Mouse (Mus musculus): Measurements from ENCODE around the gene Zfp593.

The Zfp593 gene

DNA sequence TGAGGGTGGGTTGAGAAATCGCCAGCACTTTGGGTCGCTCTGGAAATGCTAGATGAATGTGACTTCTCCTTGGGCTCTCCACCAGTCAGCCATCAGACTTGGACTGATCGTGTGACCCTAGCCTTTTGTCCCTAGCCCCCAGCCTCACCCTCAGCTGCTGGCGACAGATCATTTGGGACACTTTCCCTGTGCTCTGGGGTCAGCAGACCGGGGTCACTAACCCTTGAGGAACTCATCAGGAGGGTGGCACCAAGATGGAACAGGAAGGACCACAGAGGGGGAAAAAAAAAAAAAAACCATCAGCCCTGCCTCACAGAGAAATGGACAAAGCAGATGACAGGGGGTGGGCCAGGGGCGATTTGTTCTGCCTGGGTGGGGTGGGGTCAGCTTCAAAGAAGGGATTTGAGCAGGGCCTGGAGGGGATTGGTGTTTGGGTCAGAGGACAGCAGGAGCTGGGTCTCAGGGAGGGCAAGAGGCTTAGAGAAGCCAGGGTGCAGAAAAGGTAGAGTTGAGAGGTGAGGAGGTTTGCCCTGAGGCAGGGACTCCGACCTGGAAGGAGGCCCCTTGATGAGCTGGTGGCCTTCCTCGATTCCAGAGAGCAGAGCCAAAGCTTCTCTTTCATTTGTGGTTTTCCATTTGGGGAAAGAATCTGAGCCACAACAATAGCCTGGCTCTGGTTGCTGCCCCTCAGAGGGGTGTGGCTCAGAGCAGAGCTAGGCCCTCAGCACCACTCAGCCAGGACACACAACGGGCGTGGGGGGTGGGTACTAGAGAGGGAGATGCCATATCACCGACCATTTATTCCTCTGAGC lies 12.0 kb upstream of the Zfp593 start:
- DNase-seq (ENCODE audit: extremely low spot score), result peak; percentile 80

DNA sequence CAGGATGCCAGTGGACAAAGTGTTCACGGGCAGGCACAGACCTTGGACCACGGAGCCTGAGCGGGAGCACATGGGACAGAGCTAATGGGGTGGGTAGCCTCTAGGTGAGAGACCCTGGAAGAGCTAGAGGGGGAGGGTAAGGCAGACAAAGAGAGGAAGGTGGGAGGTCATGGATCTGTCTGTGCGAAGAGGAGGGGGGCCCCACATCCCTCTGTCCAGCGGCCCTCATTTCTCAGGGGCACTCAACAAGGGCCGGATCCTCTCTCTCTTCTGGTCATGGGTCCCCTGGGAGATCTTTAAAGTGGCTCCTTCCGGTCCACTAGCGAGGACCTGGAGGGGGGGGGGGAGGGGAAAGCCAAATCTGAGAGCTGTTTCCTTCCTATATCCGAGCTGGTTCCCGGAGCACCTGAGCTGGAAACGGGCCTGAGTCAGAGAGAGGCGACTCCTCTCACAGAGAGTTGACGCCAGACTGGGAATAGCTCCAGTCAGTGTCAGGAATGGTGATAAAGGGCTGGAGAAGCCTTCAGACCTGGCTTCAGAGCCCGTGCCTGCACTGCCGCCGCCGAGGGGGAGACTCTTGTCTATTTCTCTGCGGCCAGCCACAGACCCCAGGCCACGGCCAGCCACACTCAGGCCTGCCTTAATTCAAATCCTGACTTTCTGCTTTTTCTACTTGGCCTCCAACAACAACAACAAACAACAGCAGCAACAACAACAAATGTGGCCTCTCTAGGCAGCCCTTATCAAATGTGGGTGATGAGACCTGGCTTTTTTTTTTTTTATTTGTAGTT lies 11.2 kb upstream of the Zfp593 start:
- peak; percentile 69 for DNase-seq (ENCODE audit: extremely low spot score)

DNA sequence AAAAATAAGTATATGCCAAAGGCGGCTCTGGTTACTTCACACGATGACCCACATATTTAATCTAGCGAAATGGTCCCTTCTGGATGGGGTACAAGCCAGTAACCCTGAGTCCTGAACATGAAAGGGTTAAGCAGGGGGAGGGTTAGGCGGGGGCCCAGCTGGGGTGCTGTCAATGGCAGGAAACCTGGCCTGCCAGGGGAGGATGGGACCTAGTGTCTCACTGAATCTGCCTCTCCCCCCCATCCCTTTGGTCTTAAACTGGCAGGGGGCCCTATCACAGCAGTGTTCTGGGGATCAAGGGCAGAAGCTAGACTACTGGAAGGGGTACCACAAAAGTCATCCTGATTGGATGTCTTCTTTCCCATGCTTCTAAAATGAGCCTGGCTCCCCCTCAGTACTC lies 10.5 kb upstream of the Zfp593 start:
- peak; percentile 51 for DNase-seq (ENCODE audit: extremely low spot score)

DNA sequence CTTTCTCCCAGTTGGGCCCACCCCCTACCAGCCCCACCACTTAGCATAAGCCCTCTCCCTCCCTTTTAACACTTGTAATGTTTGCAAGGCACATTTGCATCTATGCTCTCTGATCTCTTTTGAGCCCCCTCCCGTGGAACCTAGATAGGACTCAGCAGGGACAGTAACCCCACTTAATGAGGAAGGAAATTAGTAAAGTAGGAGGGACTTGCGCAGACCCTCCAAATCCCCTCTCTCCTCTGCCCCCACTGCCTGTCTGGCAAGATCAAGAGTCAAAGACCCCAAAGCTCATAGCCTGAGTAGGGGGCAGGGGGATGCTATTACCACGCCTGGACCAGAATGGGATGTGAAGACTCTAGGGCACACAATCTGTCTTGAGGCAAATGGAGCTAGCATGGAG lies 9.4 kb upstream of the Zfp593 start:
- DNase-seq (ENCODE audit: extremely low spot score), result no peak

DNA sequence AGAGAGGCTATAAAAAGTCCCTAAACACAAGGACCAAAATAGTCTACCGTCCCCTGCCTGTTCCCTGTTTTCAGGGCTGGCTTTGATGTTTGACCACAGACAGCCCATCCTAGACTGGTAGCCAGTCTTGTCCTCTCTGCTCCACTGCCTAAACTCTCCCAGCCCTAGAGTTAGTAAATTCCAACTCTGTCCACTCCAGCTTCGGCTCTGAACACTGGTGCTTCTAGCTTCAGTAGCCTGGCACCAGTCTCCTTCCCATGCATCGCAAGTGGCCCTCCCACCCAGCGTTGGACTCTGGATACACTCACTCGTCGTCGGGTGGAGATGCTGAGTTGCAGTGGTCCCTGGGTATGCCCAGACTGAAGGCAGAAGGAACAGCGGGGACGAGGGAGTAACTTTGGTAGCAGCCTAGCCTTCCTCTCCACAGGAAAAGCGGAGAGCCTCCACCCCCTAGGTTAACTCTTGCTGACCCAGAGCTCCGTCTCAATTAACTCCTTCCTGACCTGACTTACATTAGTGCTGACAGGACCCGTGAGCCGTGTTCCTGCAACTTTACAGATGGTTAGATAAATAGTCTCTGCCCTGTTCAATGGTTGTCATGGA lies 8.4 kb upstream of the Zfp593 start, which contains the start of gene Grrp1:
Grrp1 (minus strand) TSS at position 385 of the 603 bp plus-strand sequence.
- DNase-seq (ENCODE audit: extremely low spot score), result peak; percentile 76

DNA sequence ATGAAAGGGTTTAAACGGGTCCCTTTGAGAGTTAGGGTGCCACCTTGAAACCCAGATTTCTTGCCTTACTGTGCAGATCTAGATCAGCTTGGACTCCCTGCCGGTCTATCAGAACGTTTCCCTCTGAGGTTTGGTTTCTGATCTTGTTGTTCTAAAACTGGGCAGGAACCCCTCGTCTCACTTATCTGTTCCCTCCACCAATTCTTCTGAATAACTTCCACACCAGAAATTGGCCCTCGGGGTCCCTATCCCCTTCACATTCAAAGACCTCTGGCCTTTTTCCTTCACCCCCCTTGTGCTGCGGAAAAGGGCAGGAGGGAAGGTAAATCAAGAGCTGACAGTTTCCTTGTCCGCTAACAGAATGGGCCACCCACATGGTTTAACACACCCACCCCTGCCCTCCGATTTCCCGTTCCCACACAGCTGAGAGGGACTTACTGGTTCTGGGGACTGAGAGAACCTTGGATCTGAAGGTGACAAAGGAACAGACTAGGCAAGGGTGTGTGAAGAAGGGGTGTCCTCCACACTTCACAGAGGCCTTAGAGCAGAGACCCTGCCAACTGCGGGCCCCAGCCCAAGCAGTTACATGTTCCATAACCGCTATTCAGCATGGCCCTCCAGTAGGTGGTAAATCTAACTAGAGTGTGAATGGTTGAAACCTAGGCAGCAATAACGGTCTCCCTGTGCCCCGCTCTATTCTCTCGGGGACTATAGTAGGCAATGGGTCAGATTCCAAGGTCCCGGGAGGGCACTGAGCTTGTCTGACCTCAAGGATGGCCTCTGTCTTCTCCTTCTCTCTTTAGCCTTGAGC lies 7.7 kb upstream of the Zfp593 start:
- DNase-seq (ENCODE audit: extremely low spot score), result peak; percentile 67

DNA sequence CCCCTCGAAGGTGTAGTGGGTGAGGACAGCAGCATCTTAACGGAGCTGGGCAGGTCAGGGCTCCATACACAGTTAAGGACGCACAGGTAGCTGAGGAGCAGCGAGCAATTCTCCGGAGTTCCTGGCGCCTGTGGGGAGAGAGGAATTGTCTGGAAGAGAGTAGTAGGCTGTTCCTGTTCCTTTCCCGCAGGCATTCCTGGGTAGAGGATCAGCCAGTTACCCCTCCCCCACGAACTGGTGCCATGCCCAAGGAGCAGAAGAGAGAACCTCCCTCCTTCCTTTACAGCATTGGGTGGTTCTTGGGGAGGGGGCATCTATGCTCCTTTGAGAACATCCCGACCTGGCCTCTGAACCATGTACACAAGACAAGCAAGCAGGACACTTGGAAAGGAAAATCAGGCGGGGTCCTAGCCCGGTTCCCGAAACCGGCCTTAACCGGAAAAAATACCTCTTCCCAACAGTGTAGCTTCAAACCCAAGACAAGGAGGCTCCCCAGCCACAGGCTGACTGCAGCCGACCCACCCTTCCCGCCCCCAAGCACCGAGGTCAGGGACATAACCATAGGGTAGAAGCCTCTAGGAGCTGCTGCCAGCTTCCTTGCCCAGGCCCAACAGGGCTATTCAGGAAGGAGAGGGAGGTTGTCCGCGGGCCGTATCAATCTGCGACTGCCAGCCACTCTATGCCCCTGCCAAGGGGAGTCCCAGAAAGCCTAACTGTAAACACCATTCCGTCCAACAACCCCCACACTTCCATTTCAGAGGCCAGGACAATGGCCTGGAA lies 6.9 kb upstream of the Zfp593 start:
- peak; percentile 61 for DNase-seq (ENCODE audit: extremely low spot score)

DNA sequence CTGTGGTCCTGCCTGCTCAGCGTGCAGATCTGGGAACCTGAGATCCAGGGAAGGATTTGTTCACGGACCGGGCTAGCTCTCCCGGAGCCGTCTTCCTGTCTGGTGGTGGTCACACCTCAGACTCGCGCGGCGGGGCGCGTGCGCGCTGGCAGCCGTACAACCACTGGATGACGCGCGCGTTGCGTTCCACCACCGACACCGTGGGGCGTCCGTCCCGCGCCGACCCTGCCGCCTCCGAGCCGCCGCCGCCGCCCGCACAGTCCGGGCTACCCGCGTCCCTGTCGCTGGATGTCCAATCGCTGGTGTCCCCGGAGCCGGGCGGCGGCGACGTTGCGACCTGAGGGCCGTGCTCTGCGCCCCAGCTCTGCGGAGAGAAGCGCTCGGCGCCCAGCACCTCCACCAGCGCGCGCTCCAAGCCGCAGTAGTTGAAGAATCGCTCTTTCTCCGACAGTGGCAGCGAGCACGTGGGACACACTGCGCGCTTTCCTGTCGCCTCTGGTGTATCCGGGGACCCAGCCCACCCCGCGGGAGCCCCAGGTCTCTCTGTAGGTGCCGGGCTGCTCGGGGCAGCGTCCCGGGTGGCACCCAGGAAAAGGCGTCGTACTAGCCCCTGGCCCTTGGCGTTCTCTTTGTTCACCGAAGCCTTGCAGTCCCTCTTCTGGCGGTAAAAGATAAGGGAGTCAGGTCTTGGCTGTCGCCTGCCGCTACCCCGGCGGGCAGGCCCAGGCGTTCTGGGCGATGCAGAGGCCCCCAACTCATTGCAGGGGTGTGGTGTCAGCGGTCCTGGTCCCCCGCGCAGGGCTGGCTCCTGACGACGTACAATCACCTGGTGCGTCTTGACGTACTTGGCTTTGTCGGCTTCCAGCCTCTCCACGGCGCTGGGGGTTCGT lies 6.1 kb upstream of the Zfp593 start:
- DNase-seq (ENCODE audit: extremely low spot score), result peak; percentile 72

DNA sequence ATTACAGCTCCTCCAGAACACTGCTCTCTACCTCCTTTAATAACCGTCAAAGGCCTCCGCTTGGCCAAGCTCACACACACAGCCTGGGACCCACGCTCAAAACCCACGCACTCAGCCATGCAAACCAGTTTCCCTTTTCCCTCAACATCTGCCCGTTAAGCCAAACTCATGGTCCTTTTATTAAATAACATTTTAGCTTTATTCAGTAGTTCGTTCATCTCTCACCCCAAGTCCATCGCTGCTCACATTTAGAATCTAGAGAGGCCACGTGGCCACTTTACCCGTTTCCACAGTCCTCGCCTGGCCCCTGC lies 5.5 kb upstream of the Zfp593 start:
- DNase-seq (ENCODE audit: extremely low spot score), result peak; percentile 68

DNA sequence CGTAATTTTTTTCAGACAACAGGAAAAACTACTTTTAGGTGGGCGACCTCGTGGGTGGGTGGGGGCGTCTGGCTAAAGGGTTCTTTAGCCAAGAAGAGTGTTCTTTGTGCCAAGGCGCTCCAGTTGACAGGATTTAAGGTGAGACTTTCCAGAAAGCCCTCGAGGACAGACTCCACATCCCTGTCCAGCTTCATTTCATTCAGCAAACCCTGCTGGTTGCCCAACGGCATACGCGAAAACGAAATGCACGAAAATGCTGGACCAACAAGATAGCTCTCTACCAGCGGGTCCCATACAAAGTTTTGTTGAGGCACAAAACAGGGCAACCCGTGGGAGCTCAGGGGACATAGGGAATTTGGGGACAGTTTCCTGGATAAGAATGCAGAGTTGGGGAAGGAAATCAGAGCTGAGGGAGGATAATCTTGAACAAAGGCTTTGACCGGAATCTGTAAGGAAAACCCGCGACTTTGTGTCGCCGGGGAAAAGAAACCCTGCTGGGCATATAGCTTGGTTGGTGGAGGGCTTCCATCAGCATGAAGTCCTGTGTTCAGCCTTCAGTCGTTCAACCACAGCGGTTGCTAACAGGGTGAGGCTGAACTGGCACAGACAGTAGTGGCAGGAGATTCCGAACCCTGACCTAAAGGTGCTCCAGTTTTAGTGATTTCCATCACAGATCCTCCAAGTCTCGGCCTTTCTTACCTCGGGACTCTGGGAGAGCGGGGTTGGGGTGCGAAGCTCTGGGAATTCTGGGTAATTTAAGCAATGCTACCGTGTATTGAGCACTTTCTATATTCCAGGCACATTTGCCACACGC lies 4.9 kb upstream of the Zfp593 start:
- peak; percentile 53 for DNase-seq (ENCODE audit: extremely low spot score)

DNA sequence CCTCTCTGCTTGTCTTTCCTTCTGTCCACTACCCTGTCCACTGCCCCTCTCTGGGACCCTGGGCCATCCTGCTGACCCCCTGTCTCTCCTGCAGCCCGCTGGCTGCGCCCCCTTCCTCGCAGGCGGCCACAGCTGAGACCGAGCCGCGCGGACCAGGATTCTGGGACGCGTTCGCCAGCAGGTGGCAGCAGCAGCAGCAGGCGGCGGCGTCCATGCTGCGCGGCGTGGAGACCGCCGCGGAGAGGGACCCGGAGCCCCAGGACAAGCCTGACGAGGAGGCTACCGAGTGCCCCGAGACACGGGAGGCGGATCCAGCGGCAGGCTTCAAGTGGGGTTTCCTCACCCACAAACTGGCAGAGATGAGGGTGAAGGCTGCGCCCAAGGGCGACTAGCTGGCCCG lies 4.3 kb upstream of the Zfp593 start:
- peak; percentile 84 for DNase-seq (ENCODE audit: extremely low spot score)

DNA sequence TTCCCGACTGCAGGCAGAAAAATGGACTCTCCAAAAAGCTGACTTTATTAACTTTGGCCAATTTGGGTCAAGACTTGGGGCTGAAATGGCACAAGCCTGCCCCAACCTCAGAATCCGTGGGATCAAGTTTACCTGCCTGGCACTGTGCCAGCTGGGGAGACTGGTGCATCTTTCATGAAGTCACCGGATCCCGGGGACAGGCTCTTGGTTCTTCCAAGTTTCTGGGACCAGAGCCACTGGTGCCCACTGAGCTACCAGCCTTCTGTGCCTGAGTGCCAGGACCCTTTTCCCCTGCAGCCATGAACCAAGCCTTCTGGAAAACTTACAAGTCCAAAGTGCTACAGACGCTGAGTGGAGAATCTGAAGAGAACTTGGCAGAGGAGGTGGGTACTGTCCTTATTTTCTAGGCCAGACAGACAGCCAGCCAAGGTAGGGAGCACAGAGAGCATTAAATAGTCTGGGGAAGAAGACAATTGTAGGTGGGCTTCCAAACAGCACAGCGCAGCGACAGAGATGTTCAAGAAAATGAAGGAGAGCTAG lies 1.4 kb upstream of the Zfp593 start, which contains the start of gene Gm30191:
Gm30191 (plus strand) TSS at position 217 of the 540 bp plus-strand sequence.
- no peak for DNase-seq (ENCODE audit: extremely low spot score)

DNA sequence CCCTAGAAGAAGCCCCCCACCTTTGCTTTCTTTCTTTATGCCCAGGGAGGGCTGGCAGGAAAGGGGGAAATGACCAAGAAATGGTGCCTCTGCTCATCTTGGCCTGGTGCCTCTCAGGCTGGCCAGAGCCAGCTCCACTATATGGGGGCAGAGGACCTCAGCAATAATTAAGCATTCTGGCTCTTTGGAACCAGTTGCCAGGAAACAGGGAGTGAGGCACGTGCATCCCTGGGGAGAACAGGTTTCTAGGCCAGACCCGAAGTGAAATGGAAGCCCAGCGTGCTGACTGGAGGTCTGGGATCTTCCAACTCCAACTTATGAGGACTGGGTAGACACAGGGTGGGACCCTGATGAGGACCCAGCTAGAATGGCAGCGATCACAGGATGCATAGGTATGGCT lies 864 bp upstream of the Zfp593 start:
- no peak for DNase-seq (ENCODE audit: extremely low spot score)

DNA sequence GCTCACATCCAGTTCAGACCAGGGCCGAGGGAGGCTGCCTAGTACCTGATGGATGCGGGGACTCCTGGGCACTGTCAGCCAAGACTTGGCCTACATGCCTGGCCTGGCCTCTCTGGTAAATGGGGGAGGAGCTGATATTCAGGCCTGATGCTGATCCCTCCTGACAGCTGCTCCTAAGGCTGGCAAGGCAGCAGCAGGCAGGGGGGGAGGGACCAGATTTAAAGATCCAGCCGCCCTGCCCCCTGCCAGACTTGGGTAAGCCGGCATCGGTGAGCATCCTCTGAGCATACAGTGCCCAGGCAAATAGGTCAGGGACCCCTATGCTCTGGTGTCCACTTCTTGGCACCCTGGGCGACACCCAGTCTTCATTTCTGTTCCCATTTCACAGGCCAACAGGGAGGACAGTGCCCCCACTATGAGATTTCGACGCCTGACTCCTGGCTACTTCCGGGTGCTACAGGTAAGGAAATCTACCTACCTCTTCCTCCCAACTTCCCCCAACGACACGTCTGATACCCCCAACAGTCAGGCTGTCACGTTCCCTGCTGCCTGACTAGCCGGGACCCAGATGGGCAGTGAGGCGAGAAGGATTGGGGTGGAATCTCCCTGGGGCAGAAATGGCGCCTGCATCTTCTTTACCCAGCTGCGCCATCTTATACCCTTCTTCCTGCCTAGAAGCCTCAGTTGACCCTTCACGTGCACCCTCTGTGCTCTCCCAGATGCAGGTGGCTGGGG lies 1.7 kb downstream of the Zfp593 start, which contains the start of gene E130218I03Rik:
E130218I03Rik (plus strand) TSS at position 147 of the 735 bp plus-strand sequence.
- no peak for DNase-seq (ENCODE audit: extremely low spot score)

DNA sequence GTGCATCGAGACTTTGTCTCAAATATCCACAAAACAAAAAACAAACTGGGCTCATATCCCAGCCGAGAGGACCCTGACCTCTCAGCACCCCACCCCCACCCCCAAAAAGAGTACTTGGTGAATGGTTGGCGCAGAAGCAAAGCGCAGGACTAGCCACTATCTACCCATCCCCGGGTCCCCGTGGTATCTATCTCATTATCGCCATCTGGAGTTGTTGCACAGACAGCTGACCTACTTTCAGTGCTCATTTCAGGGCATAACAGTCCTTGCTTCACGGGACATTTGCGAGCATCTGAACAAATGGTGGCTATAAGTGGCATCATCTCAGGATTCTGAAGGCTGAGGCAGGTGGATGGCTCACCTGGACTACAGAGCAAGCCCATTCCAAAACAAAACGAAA lies 6.7 kb downstream of the Zfp593 start:
- DNase-seq (ENCODE audit: extremely low spot score), result no peak

DNA sequence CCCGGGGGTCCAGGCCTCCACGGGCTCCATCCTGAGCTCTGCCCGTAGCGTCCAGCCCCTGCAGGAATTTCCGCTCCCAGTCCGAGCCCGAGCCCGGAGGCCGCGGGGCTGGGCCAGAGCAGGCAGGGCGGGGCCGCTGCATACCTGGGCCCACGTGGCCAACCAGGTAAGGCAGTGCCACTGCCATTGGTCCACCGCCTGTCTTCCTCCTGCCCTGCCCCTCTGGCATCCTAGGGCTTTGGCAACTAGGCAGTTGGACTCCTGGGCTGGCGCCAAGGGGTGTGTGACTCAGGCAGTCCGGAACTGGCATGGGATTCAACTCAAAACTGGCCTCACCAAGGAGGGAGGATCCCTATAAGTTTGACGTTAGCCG lies 7.1 kb downstream of the Zfp593 start, which contains the start of gene Cnksr1:
Cnksr1 (minus strand) TSS at position 121 of the 373 bp plus-strand sequence.
- DNase-seq (ENCODE audit: extremely low spot score), result peak; percentile 19

DNA sequence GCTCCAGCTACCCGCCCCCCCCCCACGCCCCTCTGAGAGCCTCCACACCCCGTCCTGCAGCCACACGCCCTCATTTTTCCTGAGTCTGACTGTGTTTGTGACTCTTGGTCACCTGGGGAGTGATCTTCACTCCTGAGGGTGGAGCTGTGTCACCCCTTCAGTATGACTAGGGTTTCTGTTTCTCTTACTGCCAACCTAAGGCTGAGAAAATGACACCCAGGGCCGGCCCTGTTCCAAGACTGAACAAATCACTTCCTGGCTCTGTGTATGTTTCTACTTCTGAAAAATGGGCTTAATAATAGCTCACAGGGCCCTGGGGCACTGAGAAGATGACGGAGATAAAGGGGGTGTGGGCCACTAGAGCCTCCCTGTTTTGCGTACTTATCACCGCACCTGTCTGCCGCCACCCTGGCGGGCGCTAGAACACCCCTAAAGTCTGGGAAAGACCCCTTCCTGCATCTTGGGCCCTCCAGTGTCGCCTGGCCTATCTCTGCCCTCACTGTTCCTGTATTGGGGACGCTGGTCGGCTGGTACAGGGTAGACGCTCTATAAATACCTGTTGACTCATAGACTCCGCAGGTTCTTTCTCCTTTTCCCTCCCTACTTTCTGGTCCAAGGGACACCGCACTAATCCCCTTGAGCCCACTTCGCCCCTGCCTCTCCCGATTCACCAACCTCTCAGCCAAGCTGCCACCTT lies 7.7 kb downstream of the Zfp593 start:
- no peak for DNase-seq (ENCODE audit: extremely low spot score)

All from embryo, embryonic 9.5 days (tissue).